ENCODE assay signal across 19 mouse cellular contexts in the genomic region with DNA sequence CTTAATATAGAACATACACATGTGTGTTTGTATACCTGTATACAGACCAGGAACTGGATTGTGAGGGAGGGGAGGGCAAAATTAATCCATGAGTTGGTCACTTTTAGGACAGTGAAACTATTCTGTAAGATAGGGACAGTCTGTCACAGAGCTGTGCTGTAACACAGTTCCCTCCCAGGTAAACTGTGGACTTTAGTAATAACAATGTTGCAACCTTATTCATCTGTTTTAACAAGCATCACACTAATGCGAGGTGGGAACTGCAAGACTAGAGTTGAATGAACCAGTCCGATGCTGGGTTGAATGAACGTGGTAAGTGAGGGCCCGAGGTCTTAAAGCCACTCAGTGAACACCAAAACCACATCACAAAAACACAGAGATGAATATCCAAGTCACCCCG.
"Had no signal": no experiment of that assay in that cellular context is flagged by ENCODE, and none has a peak within 500 bp of the region (broad histone marks: within the 10 kb centered on the region; RNA-seq: fewer than 3 reads in every experiment).

No protein-coding gene starts in this region.

- H3K27me3 ChIP-seq: midbrain, embryonic 12.5 days; neural tube, embryonic 13.5 days; neural tube, embryonic 15.5 days had no signal

- DNase-seq: lung, adult 18-20 months; lung, embryonic 14.5 days; lung, postnatal 10 days; lung, postnatal 4 days; midbrain, embryonic 14.5 days; retina, postnatal 1 day; right cerebral cortex, adult 18-20 months; right cerebral cortex, postnatal 25 days; right cerebral cortex, postnatal 4 days; spleen, adult 18-20 months; thymus, adult 18-20 months; thymus, postnatal 14 days; thymus, postnatal 36 days had no signal

- H3K36me3 ChIP-seq: midbrain, embryonic 10.5 days; midbrain, embryonic 12.5 days; neural tube, embryonic 13.5 days; neural tube, embryonic 15.5 days had no signal

- H3K4me2 ChIP-seq: lung, embryonic 14.5 days; midbrain, embryonic 12.5 days; neural tube, embryonic 13.5 days; neural tube, embryonic 15.5 days had no signal

- ATAC-seq: midbrain, embryonic 16.5 days had no signal

- H3K4me3 ChIP-seq: midbrain, embryonic 10.5 days; midbrain, embryonic 12.5 days; myocyte; neural tube, embryonic 13.5 days; neural tube, embryonic 15.5 days had no signal

- H3K9me3 ChIP-seq: midbrain, embryonic 10.5 days; midbrain, embryonic 12.5 days; neural tube, embryonic 13.5 days; neural tube, embryonic 15.5 days had no signal

- H3K27ac ChIP-seq: midbrain, embryonic 10.5 days; midbrain, embryonic 12.5 days; neural tube, embryonic 13.5 days; neural tube, embryonic 15.5 days had no signal

- H3K9ac ChIP-seq: lung, embryonic 14.5 days; midbrain, embryonic 12.5 days; neural tube, embryonic 13.5 days; neural tube, embryonic 15.5 days had no signal
